Mouse (Mus musculus) frontal cortex, postnatal 36 days (tissue): ENCODE data around the gene St7.

ENCODE experiments used
- DNase-seq, 2 experiments: peaks; one replicate each; pipeline ENCODE4 v3.0.0; 2022; ENCODE audit warnings: low spot score in 2 of 2

St7 gene

DNA sequence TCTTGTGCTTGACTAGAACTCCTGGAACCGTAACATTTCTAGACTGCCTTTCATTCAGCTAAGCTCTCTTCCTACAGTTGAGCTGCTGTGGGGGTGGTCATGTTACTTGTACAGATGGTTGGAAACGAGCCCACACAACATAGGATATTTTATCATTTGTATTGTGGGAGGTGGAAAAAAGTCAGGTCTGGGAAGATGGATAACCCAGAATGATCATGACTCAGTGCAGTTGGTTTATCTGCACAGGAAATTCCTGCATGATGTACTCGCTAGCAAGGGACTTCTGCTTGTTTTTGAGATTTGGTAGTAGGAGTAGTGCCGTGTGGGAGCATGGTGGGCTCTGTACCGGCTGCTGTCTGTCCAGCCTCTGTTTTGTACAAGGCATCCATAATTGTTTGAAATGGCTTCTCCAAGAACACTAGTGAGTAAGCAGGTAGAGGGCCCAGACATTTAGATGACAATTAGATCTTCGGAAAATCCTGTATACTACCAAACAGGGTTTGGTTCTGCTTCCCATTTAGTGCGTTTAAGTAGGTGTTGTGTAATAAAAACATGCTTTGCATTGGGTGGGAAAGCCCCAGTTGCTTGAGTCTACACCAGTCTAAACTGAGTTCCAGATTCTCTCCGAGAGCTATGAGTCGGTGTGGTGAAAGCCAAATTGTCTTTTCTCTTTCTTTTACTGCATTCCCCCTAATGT lies 71.4 kb downstream of the St7 start:
- DNase-seq = peak; percentile 61 to 89

DNA sequence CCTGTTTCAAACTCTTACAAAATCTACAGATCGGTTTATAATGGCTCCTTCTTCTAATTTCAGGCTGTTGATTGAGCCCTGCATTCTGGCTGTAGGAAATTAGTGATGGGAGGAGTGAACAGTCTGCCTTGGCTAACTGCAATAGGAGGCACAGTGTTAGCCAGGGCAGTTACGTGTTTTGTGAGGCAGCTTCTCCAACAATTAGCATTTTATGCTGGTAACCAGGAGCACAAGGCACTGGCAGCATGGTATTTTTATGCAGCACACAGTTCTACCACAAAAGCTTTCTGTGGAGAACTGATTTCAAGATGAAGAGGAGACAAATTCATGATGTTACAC lies 71.9 kb downstream of the St7 start:
- DNase-seq = peak in 1 of 2 experiments; percentile 24

DNA sequence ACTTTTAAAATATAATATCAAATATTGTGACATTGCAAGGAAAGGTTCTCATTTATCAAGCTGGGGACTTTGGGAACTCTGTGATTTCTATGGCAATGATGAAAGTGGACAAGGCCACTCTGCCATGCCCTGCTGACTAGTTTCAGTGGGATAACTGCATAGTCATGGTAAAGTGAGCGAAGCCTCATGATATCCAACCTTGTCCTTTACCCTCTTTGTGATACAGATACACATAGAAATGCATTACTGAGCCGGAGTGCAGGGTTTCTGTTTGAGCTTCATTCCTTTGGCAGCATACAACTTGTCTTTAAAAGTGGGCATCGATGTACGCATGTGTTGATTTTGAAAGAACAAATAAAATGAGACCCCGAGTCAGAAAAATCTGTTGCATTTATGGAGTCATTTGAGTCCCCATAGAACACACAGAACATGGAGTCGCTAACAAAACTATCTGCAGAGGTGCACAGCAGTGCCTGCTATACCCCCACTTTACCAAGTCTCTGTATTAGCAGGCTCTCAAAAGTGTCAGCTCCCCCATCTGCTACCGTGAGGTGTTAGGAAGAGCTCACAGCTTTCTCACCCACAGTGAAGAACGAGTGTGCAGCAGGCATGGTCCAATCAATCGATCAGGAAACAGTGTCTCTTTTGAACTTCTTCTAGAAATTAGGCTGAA lies 77.4 kb downstream of the St7 start:
- no peak for DNase-seq

- DNase-seq = no peak
These were observed 78.1 kb downstream of the St7 start for GRCm38 (mm10) chr6:17770645-17771345.

GRCm38 (mm10) chr6:17771456-17771855 lies 78.7 kb downstream of the St7 start:
- no peak for DNase-seq

DNA sequence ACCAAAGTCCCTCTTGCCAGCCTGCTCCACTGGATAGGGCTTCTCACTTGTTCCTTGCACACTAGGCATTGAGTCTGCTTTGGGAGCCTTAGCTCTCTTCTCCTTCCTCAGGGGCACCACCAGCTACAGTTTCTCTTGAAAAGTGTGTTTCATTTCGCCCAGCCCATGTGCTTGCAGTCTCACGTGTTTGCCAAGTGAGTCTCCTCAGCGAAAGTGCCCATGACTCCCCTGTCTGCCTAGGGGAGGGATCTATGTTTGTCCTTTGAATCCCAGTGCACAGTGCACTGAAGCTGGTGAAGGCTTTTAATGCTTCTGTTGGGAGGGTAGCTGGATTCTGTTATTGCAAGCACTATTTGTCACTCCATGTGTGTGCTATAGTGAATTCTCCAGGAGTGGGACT lies 79.8 kb downstream of the St7 start:
- no peak for DNase-seq

DNA sequence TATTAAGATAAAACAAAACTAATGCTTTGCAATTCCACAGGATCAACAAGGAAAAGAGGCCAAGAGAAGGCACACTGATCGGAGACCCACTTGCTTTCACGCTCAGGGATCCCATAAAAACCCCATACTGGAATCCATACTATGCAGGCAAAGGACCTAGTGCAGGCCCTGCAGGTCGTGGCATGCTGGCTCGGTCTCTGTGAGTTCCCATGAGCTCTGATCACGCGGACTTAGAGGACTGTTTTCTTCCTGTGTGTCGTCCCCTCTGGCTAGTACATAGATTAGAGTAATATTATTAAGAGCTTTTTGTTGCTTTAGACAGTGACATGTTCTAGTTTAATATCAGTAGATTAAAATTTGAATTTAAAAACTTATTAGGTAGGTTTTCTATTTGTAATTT lies 83.3 kb downstream of the St7 start:
- no peak for DNase-seq

DNA sequence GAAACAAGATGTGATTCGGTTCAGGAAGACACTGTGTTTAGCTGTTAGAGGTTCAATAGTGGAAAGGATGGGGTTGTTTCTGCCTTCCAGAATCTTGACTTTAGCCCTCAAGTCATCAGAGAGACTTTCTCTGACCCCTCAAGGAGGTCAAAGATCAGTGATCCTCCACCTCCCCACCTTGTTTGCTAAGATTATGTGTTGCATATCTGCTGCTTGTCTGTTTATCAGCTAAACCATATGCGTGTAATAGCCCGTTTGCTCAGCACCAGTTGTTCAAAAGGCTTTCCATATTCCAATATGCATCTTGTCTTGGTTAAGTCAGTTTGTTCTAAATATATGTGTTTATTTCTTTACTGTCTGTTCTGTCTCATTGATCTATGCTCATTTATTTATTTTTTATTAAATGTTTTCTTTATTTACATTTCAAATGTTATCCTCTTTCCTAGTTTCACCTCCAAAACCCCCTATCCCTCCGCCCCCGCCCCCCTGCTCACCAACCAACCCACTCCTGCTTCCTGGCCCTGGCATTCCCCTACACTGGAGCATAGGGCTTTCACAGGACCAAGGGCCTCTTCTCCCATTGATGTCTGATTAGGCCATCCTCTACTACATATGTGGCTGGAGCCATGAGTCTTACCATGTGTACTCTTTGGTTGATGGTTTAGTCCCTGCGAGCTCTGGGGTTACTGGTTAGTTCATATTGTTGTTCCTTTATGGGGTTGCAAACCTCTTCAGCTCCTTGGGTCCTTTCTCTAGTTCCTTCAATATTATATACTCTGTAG lies 84.5 kb downstream of the St7 start:
- DNase-seq = no peak

- DNase-seq = no peak
These were observed 86.0 kb downstream of the St7 start for GRCm38 (mm10) chr6:17778648-17779202.

DNA sequence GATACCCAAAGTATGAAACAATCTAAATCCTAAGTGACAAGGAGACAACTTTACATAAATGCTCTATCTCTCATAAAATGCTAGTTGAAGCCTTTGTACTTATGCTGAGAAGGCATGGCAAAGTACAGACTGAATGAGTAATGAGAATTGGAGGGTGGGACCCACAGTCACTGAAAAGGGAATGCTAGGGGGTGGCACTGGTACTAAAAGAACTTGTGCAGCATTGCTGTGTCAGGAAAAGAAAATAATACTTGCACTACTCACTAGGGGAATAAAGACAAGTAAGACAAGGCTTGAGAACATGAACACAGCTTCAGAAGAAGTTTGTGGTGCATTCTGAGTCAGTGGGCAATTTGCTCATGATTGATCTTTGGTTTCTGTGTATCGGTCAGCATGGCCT lies 90.8 kb downstream of the St7 start:
- no peak for DNase-seq

DNA sequence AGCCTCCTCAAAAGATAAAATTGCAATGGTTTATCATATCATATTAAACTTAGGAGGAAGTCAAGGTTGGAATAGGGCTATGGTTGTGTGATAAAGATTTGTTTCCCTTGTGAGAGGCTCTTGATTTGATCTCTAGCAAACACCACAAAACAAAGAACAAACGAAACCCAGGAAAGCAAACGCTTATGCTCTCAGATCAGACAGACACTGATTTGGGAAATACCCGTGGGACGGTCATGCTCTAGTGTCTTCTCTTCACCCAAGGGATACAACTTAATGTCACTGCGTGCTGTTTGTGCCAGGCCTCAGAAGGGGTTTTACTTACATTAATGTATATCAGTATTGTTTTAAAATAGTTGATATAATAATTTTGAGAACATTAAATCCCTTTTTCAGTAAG lies 91.8 kb downstream of the St7 start:
- DNase-seq = no peak

DNA sequence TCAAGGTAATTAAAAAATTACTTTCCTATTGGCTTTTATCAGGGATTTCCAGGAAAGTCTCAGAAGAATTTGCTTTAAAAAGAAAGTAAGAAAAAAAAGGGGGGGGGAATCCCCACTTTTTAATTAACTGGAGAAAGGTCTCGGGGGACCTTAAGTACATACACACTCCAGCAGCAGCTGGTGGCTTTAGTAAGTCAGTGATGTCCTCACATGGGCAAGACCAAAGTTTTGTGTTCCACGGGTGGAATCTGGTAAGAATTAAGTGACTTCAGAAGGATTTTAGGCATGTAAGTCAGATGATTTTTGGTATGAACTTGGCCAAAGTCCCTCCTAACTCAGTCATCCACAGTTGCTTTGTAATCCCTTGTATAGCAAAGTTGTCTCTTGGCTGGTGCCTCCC lies 92.5 kb downstream of the St7 start:
- DNase-seq = no peak

DNA sequence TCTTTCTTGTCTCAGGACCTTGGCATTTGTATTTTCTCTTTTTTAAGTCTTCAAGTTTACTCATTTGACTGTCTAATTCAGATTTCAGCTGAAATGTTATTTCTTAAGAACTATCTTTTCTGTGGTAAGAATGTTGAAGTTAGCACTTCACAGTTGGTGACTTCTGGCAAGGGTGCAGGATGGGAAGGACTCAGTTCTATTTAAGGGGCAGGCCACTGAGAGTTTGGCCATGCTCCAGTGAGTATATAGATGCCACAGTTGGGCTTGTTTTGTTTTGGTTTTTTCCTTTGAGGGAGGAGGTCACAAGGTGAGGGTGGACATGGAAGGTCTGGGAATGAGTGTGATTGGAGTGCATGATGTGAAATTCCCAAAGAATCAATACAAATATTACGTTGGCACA lies 95.1 kb downstream of the St7 start:
- no peak for DNase-seq

GRCm38 (mm10) chr6:17790251-17790650 lies 97.5 kb downstream of the St7 start:
- no peak for DNase-seq

DNA sequence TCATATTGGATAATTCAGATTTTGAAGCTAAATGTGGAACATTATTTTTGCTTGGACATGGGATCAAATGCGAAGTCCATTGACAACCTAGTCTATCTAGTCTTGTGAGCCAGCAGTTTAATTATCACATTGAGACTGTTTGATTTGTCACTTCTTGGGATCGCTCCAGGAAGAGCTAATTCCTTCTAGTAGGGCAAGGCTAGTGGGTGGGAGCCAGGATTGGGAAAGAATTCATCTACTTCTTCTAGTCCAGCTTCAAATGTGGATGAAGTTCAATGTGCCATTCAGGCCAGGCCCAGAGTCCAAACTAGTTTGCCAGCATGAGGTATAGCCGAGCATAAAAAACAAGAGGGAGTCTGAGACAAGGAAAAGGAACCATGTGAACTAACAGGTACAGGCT lies 100.7 kb downstream of the St7 start:
- DNase-seq = no peak

DNA sequence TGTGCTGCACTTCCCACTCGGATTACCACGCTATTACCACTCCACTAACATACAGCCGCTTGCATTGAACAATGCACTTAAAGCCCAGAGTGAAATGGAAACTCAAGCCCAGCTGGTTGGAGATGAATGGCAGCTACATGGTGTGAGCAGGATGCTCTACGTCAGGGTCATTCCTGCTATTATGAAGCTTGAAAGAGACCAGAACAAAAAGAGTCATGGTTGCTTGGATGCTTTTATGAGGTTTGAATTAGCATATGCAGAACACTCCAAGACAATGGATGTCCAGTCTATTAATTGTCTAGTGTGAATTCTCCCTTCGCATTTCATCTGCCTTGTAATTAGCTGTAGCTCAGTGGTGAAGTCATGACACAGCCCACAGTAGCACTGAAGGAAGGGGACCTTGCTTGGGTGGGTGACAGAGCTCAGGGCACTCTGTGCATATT lies 104.6 kb downstream of the St7 start:
- no peak for DNase-seq

DNA sequence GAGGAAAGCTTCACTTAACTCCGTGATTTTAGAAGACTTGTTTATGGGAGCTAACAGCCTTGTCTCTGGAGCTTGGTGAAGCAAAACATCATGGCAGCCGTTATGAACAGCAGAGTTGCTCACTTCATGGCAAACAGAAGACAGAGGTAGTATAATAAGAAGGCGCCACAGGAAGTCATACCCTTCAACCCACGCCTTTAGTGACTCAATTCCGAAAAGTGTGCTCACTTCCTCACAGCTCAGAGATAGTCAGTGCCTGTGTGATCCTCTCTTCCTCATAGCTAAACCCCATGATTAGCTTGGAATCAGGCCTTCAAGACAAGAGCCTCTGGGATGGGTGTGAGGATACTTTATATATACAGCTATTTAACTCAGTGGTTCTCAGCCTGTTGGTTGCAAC lies 108.0 kb downstream of the St7 start:
- DNase-seq = no peak

GRCm38 (mm10) chr6:17804468-17804867 lies 111.7 kb downstream of the St7 start:
- no peak for DNase-seq

- DNase-seq = no peak
These were observed 113.8 kb downstream of the St7 start for GRCm38 (mm10) chr6:17806569-17806968.

- no peak for DNase-seq
These were observed 118.3 kb downstream of the St7 start for GRCm38 (mm10) chr6:17811063-17811462.

DNA sequence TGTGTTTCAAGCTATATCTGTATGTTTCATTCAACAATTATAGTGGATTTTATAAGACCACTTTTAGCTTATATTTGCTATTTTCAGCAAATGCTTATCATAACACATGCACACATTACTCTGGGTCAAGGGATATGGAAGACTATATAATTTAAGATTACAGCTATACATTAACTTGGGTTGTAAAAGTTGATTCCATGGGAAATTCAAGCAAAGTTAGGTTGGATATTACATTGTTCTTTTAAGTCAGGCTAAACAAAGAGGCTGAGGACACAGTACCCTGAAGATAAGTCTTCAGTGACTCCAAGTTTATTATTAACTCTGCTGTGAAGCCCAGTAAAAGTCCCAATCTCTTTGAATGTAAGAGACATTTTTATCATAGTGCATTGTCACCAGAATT lies 118.8 kb downstream of the St7 start:
- no peak for DNase-seq

DNA sequence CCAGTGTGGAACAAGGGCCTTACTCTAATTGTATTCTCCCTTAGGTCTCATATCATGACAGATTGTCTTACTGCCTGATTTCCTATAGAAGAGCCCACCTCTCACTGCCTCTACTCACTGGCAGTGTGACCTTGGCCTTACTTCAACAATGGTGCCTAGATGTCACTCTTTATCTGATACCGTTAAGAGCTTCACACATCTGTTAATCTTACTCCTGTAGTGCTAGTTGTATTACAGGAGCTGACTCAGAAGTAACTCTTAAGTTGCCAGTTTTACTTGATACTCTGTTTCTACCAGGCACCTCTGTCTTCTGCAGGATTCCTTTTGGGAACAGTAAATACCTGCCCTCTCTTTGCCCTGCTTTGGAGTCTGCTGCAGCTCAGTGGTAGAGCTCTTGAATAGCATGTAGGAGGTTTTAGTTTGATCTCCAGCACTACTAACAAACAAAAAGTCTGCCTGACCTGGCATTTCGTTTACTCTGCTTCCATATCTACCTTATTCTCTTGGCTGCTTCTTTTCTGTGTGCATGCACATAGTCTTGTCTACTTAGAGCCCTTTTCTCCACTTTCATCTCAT lies 121.4 kb downstream of the St7 start:
- no peak for DNase-seq
